Mouse (Mus musculus): ENCODE data around the gene Ttyh3.

- TF ChIP-seq GATA1 (IDR thresholded peaks at IDR 0.05; ENCODE audit: borderline replicate concordance, low read length) (no peak), FLI1 (IDR thresholded peaks at IDR 0.05; ENCODE audit: low read length) (no peak)
These were observed 59.6 kb downstream of the Ttyh3 start for GRCm38 (mm10) chr5:140589082-140589774.
